Mouse (Mus musculus): ENCODE data around the gene Slc16a12. TPM values are rescaled to one million over a fixed set of nuclear protein-coding genes. Genes with fewer than 3 reads are reported as not detected.
"Not testable (repeated sequence)": the region's sequence is repeated elsewhere in the genome, so short reads cannot be mapped to it uniquely, and the experiment has no call there.

Gene Slc16a12
- total RNA-seq, 2 experiments from 2014 or later: 0.67 to 1.1 TPM

GRCm38 (mm10) chr19:34685530-34685929, 61.6 kb downstream of the Slc16a12 start:
- intact Hi-C loops (cut with DNase I): no loop called here
- DNase-seq: no peak

GRCm38 (mm10) chr19:34684857-34685256, 62.2 kb downstream of the Slc16a12 start:
- intact Hi-C loops (cut with DNase I): loop anchor here (5.0 kb wide), 1 partner anchor 87 kb away; no protein-coding TSS in a partner anchor
- DNase-seq: peak; percentile 10 to 18

- intact Hi-C loops (cut with DNase I): no loop called here
- no peak for DNase-seq
Measured at GRCm38 (mm10) chr19:34678428-34678827, 68.7 kb downstream of the Slc16a12 start.

GRCm38 (mm10) chr19:34673476-34673875, 73.6 kb downstream of the Slc16a12 start:
- intact Hi-C loops (cut with DNase I): no loop called here
- no peak for DNase-seq

- intact Hi-C loops (cut with DNase I): loop anchor here (2.0 kb wide), 1 partner anchor 109 kb away; no protein-coding TSS in a partner anchor
- DNase-seq: peak; percentile 28 to 47
Measured at GRCm38 (mm10) chr19:34666127-34666526, 81.0 kb downstream of the Slc16a12 start.

GRCm38 (mm10) chr19:34662740-34663139, 84.3 kb downstream of the Slc16a12 start:
- intact Hi-C loops (cut with DNase I): no loop called here
- no peak for DNase-seq

GRCm38 (mm10) chr19:34662067-34662507, 85.0 kb downstream of the Slc16a12 start:
- peak; percentile 32 to 40 for DNase-seq
- intact Hi-C loops (cut with DNase I): no loop called here

GRCm38 (mm10) chr19:34656511-34657298, 90.4 kb downstream of the Slc16a12 start:
- no peak for DNase-seq
- intact Hi-C loops (cut with DNase I): no loop called here

GRCm38 (mm10) chr19:34655227-34655805, 91.8 kb downstream of the Slc16a12 start:
- DNase-seq: no peak
- intact Hi-C loops (cut with DNase I): no loop called here

GRCm38 (mm10) chr19:34650997-34651396, 96.1 kb downstream of the Slc16a12 start:
- no peak for DNase-seq
- intact Hi-C loops (cut with DNase I): no loop called here

- DNase-seq: no peak
- intact Hi-C loops (cut with DNase I): no loop called here
Measured at GRCm38 (mm10) chr19:34650276-34650675, 96.8 kb downstream of the Slc16a12 start.

- DNase-seq; intact Hi-C loops (cut with DNase I): not testable (repeated sequence)
Measured at GRCm38 (mm10) chr19:34647630-34648029, 99.5 kb downstream of the Slc16a12 start.

- intact Hi-C loops (cut with DNase I): no loop called here
- DNase-seq: no peak
Measured at GRCm38 (mm10) chr19:34642616-34643015, 104.5 kb downstream of the Slc16a12 start.

- intact Hi-C loops (cut with DNase I): no loop called here
- DNase-seq: no peak
Measured at GRCm38 (mm10) chr19:34640623-34641022, 106.5 kb downstream of the Slc16a12 start, which contains the start of the genes Ifit1bl2 and Ifit1. TSS of gene Ifit1bl2 (minus strand) at chr19:34640743. TSS of gene Ifit1 (plus strand) at chr19:34640871.

- intact Hi-C loops (cut with DNase I): loop anchor here (1.0 to 10.0 kb wide), 3 partner anchors 90 to 392 kb away; no protein-coding TSS in a partner anchor
- DNase-seq: peak; percentile 17 to 25
Measured at GRCm38 (mm10) chr19:34636933-34637557, 110.0 kb downstream of the Slc16a12 start.

GRCm38 (mm10) chr19:34633484-34633883, 113.6 kb downstream of the Slc16a12 start:
- intact Hi-C loops (cut with DNase I): loop anchor here (10.0 kb wide), 1 partner anchor 389 kb away; no protein-coding TSS in a partner anchor
- DNase-seq: no peak

GRCm38 (mm10) chr19:34631487-34631886, 115.6 kb downstream of the Slc16a12 start:
- intact Hi-C loops (cut with DNase I): loop anchor here (10.0 kb wide), 1 partner anchor 387 kb away; no protein-coding TSS in a partner anchor
- no peak for DNase-seq

- intact Hi-C loops (cut with DNase I): no loop called here
- DNase-seq: no peak
Measured at GRCm38 (mm10) chr19:34627496-34627895, 119.6 kb downstream of the Slc16a12 start.

GRCm38 (mm10) chr19:34624663-34625062, 122.4 kb downstream of the Slc16a12 start:
- intact Hi-C loops (cut with DNase I): no loop called here
- no peak for DNase-seq

- DNase-seq: no peak
- intact Hi-C loops (cut with DNase I): no loop called here
Measured at GRCm38 (mm10) chr19:34623781-34624180, 123.3 kb downstream of the Slc16a12 start.

- intact Hi-C loops (cut with DNase I): no loop called here
Measured at GRCm38 (mm10) chr19:34620871-34621270, 126.2 kb downstream of the Slc16a12 start.

More at GRCm38 (mm10) chr19:34620871-34621270, 126.2 kb downstream of the Slc16a12 start:
- no peak for DNase-seq
